Mouse (Mus musculus) hindbrain, embryonic 14.5 days (tissue): ENCODE results near the gene Trir. TPM values are rescaled to one million over a fixed set of nuclear protein-coding genes. Genes with fewer than 3 reads are reported as not detected.

ENCODE experiments used
- ATAC-seq: fragments of 200-750 bp; cut with Nextera tagmentation; 2 replicates; pipeline ENCODE4 v1.8.0; 2017; ENCODE audit warnings: moderate number of reproducible peaks, mild to moderate bottlenecking, moderate TSS enrichment, moderate library complexity; ENCODE audit not compliant: low FRiP score
- DNase-seq: peaks from one replicate; pipeline ENCODE4 v3.0.0-alpha.2; 2015; ENCODE audit warnings: low spot score
- H3K27ac ChIP-seq: fragments of 300-500 bp; sonication (generic); 2 replicates; pipeline ENCODE4 v1.5.1; 2014; ENCODE audit warnings: mild to moderate bottlenecking, moderate library complexity
- H3K27me3 ChIP-seq: fragments of 300-500 bp; sonication (generic); 2 replicates; pipeline ENCODE4 v1.6.1; 2014; ENCODE audit warnings: mild to moderate bottlenecking, low read length, mixed read lengths; ENCODE audit not compliant: control insufficient read depth, insufficient read depth
- H3K36me3 ChIP-seq: fragments of 300-500 bp; sonication (generic); replicated peaks from 2 replicates; pipeline ENCODE4 v1.6.1; 2014; ENCODE audit not compliant: control insufficient read depth, insufficient read depth
- H3K4me1 ChIP-seq: fragments of 300-500 bp; sonication (generic); replicated peaks from 2 replicates; pipeline ENCODE4 v1.6.1; 2014; ENCODE audit warnings: antibody characterized with exemption, low read length, mixed read lengths; ENCODE audit not compliant: control insufficient read depth, insufficient read depth
- H3K4me2 ChIP-seq: fragments of 300-500 bp; sonication (generic); replicated peaks from 2 replicates; pipeline ENCODE4 v1.6.1; 2014; ENCODE audit warnings: mild to moderate bottlenecking, moderate library complexity
- H3K4me3 ChIP-seq: fragments of 300-500 bp; sonication (generic); replicated peaks from 2 replicates; pipeline ENCODE4 v1.5.1; 2014; ENCODE audit warnings: mild to moderate bottlenecking, low read length
- H3K9ac ChIP-seq: fragments of 300-500 bp; sonication (generic); 2 replicates; pipeline ENCODE4 v1.6.1; 2014
- H3K9me3 ChIP-seq: fragments of 300-500 bp; sonication (generic); 2 replicates; pipeline ENCODE4 v1.6.1; 2016; ENCODE audit warnings: low read length; ENCODE audit not compliant: control insufficient read depth
- WGBS: fragments of 180-500 bp; shearing (Covaris S2); extraction: QIAGEN DNeasy Blood & Tissue Kit; methylation state at CpG from one replicate; pipeline ENCODE4 v1.1.7; 2014; 5-methylcytosine and 5-hydroxymethylcytosine counted together
- polyA plus RNA-seq: library from polyadenylated mRNA; unstranded; fragments of >200 nt; fragmentation: Nextera tagmentation; extraction: Ambion mirVana; gene quantifications from 2 replicates; pipeline ENCODE4 v1.2.1, GENCODE M21; 2014

The Trir gene
- polyA plus RNA-seq, 1 experiment from 2014 or later: 162 TPM

- peaks cover 15% of the 10 kb centered on the region for H3K4me1 ChIP-seq
- peaks cover 14% of the 10 kb centered on the region; the same call in 1 of the 2 replicates for H3K27me3 ChIP-seq
- peak within 1 kb of the TSS; percentile 60 for H3K4me3 ChIP-seq
- DNase-seq (peak; percentile 99), ATAC-seq (peak; percentile 92)
- peak within 1 kb of the TSS; percentile 79 for H3K4me2 ChIP-seq
- under 1% methylated on average over 20 of the region's 28 CpGs for WGBS
- H3K27ac ChIP-seq: peak within 1 kb of the TSS; percentile 77
- H3K9ac ChIP-seq: peak within 1 kb of the TSS; percentile 73
- no peaks in the 10 kb centered on the region for H3K9me3 ChIP-seq
- H3K36me3 ChIP-seq: peaks cover 5% of the 10 kb centered on the region; the same call in 1 of the 2 replicates
These were observed 36.3 kb upstream of the Trir start, which contains the start of gene Hook2 for GRCm38 (mm10) chr8:84990349-84990748. Gene Hook2, plus strand, starts transcription at chr8:84990603.

- ATAC-seq: peak; percentile 36
- peaks cover 14% of the 10 kb centered on the region; the same call in 1 of the 2 replicates for H3K27me3 ChIP-seq
- peaks cover 5% of the 10 kb centered on the region; the same call in 1 of the 2 replicates for H3K36me3 ChIP-seq
- peak overlapping the region; percentile 79 for H3K4me2 ChIP-seq
- H3K9me3 ChIP-seq: no peaks in the 10 kb centered on the region
- H3K4me1 ChIP-seq: peaks cover 13% of the 10 kb centered on the region
- H3K4me3 ChIP-seq: peak overlapping the region; percentile 60
- WGBS: 2% methylated on average over 15 of the region's 15 CpGs
- peak overlapping the region; percentile 64; the same call in 1 of the 2 replicates for H3K27ac ChIP-seq
- DNase-seq: no peak
- H3K9ac ChIP-seq: peak overlapping the region; percentile 73
These were observed 35.8 kb upstream of the Trir start for GRCm38 (mm10) chr8:84990836-84991235.

GRCm38 (mm10) chr8:84994375-84994774, 32.2 kb upstream of the Trir start:
- WGBS: 97% methylated on average over 9 of the region's 9 CpGs
- DNase-seq (no peak), ATAC-seq (no peak)

GRCm38 (mm10) chr8:84995680-84996079, 30.9 kb upstream of the Trir start:
- H3K36me3 ChIP-seq: peaks cover 11% of the 10 kb centered on the region; the same call in 1 of the 2 replicates
- no peak overlapping the region for H3K4me3 ChIP-seq
- peaks cover 6% of the 10 kb centered on the region; the same call in 1 of the 2 replicates for H3K4me1 ChIP-seq
- no peak for ATAC-seq
- WGBS: 20% methylated on average over 25 of the region's 25 CpGs
- H3K4me2 ChIP-seq: no peak overlapping the region
- H3K27ac ChIP-seq: no peak overlapping the region
- no peaks in the 10 kb centered on the region; the same call in 1 of the 2 replicates for H3K27me3 ChIP-seq
- no peak overlapping the region for H3K9ac ChIP-seq
- DNase-seq: no peak
- H3K9me3 ChIP-seq: no peaks in the 10 kb centered on the region

More at GRCm38 (mm10) chr8:84994375-84994774, 32.2 kb upstream of the Trir start:
- H3K9ac ChIP-seq: no peak overlapping the region
- H3K27ac ChIP-seq: no peak overlapping the region
- no peaks in the 10 kb centered on the region; the same call in 1 of the 2 replicates for H3K27me3 ChIP-seq
- no peak overlapping the region for H3K4me2 ChIP-seq
- H3K4me1 ChIP-seq: peaks cover 11% of the 10 kb centered on the region
- no peak overlapping the region for H3K4me3 ChIP-seq
- H3K36me3 ChIP-seq: peaks cover 11% of the 10 kb centered on the region; the same call in 1 of the 2 replicates
- H3K9me3 ChIP-seq: no peaks in the 10 kb centered on the region

- H3K36me3 ChIP-seq: peaks cover 11% of the 10 kb centered on the region; the same call in 1 of the 2 replicates
- H3K4me1 ChIP-seq: no peaks in the 10 kb centered on the region; the same call in 1 of the 2 replicates
- no peaks in the 10 kb centered on the region; the same call in 1 of the 2 replicates for H3K27me3 ChIP-seq
- WGBS: 77% methylated on average over 5 of the region's 5 CpGs
- DNase-seq: no peak
- H3K9ac ChIP-seq: no peak overlapping the region
- no peaks in the 10 kb centered on the region for H3K9me3 ChIP-seq
- H3K4me2 ChIP-seq: no peak overlapping the region
- H3K27ac ChIP-seq: no peak overlapping the region
- no peak for ATAC-seq
- H3K4me3 ChIP-seq: no peak overlapping the region
These were observed 29.6 kb upstream of the Trir start for GRCm38 (mm10) chr8:84996978-84997377.

GRCm38 (mm10) chr8:84997649-84998295, 28.9 kb upstream of the Trir start:
- WGBS: 3% methylated on average over 19 of the region's 19 CpGs
- no peak overlapping the region for H3K27ac ChIP-seq
- H3K9ac ChIP-seq: peak overlapping the region; percentile 28; the same call in 1 of the 2 replicates

GRCm38 (mm10) chr8:85007686-85008085, 18.9 kb upstream of the Trir start:
- no peaks in the 10 kb centered on the region for H3K9me3 ChIP-seq
- H3K36me3 ChIP-seq: peaks cover 6% of the 10 kb centered on the region
- DNase-seq: no peak
- no peak overlapping the region for H3K4me2 ChIP-seq
- H3K27ac ChIP-seq: no peak overlapping the region
- 19% methylated on average over 25 of the region's 25 CpGs for WGBS
- no peak for ATAC-seq
- H3K9ac ChIP-seq: no peak overlapping the region
- peaks cover 32% of the 10 kb centered on the region for H3K27me3 ChIP-seq
- no peak overlapping the region for H3K4me3 ChIP-seq
- H3K4me1 ChIP-seq: no peaks in the 10 kb centered on the region

More at GRCm38 (mm10) chr8:84997649-84998295, 28.9 kb upstream of the Trir start:
- Histone ChIP-seq H3K9me3 (no peaks in the 10 kb centered on the region), H3K4me2 (peak overlapping the region; percentile 1; the same call in 1 of the 2 replicates), H3K4me3 (no peak overlapping the region), H3K27me3 (no peaks in the 10 kb centered on the region; the same call in 1 of the 2 replicates), H3K4me1 (no peaks in the 10 kb centered on the region; the same call in 1 of the 2 replicates), H3K36me3 (peaks cover 15% of the 10 kb centered on the region)
- peak; percentile 85 for DNase-seq
- ATAC-seq: peak; percentile 61

GRCm38 (mm10) chr8:85011242-85011641, 15.4 kb upstream of the Trir start:
- Histone ChIP-seq H3K36me3 (no peaks in the 10 kb centered on the region), H3K4me2 (no peak overlapping the region), H3K9me3 (no peaks in the 10 kb centered on the region), H3K4me1 (no peaks in the 10 kb centered on the region), H3K27me3 (peaks cover 40% of the 10 kb centered on the region), H3K27ac (no peak overlapping the region), H3K4me3 (no peak overlapping the region), H3K9ac (no peak overlapping the region)
- ATAC-seq (no peak), DNase-seq (no peak)
- 21% methylated on average over 27 of the region's 28 CpGs for WGBS

GRCm38 (mm10) chr8:85013230-85013840, 13.3 kb upstream of the Trir start:
- Histone ChIP-seq H3K4me3 (peak overlapping the region; percentile 28), H3K9me3 (no peaks in the 10 kb centered on the region), H3K4me2 (peak overlapping the region; percentile 68), H3K36me3 (peaks cover 9% of the 10 kb centered on the region), H3K27me3 (peaks cover 31% of the 10 kb centered on the region), H3K4me1 (no peaks in the 10 kb centered on the region), H3K9ac (peak overlapping the region; percentile 53; the same call in 1 of the 2 replicates), H3K27ac (no peak overlapping the region)
- DNase-seq: peak; percentile 81
- peak; percentile 65 for ATAC-seq
- WGBS: 7% methylated on average over 25 of the region's 26 CpGs
